Mouse (Mus musculus) midbrain, embryonic 10.5 days (tissue): ENCODE results near the gene Rpl3. TPM values are rescaled to one million over a fixed set of nuclear protein-coding genes. Genes with fewer than 3 reads are reported as not detected.
A peak's percentile ranks its signal among the peaks of the same experiment; 100 is the strongest.
"Not testable (repeated sequence)": the region's sequence is repeated elsewhere in the genome, so short reads cannot be mapped to it uniquely, and the experiment has no call there.

Experiments
- DNase-seq: peaks from one replicate; pipeline ENCODE4 v3.0.0-alpha.2; 2017; ENCODE audit warnings: low spot score
- H3K27ac ChIP-seq: fragments of 300-500 bp; sonication (generic); replicated peaks from 2 replicates; pipeline ENCODE4 v1.5.1; 2016; ENCODE audit warnings: mild to moderate bottlenecking
- H3K27me3 ChIP-seq: fragments of 300-500 bp; sonication (generic); 2 replicates; pipeline ENCODE4 v1.6.1; 2016; ENCODE audit warnings: low read depth, mild to moderate bottlenecking; ENCODE audit not compliant: poor library complexity, severe bottlenecking
- H3K36me3 ChIP-seq: fragments of 300-500 bp; sonication (generic); 2 replicates; pipeline ENCODE4 v1.6.1; 2016; ENCODE audit warnings: mild to moderate bottlenecking, moderate library complexity
- H3K4me1 ChIP-seq: fragments of 300-500 bp; sonication (generic); 2 replicates; pipeline ENCODE4 v1.6.1; 2016
- H3K4me3 ChIP-seq: fragments of 300-500 bp; sonication (generic); 2 replicates; pipeline ENCODE4 v1.5.1; 2016; ENCODE audit warnings: mild to moderate bottlenecking, moderate library complexity
- H3K9me3 ChIP-seq: fragments of 300-500 bp; sonication (generic); replicated peaks from 2 replicates; pipeline ENCODE4 v1.6.1; 2016; ENCODE audit warnings: mild to moderate bottlenecking
- WGBS: fragments of 180-500 bp; shearing (Covaris S2); methylation state at CpG from one replicate; pipeline ENCODE4 v1.1.7; 2016; 5-methylcytosine and 5-hydroxymethylcytosine counted together
- polyA plus RNA-seq: library from polyadenylated mRNA; unstranded; fragments of >200 nt; fragmentation: Nextera tagmentation; extraction: Ambion mirVana; gene quantifications from 2 replicates; pipeline ENCODE4 v1.2.1, GENCODE M21; 2016

Gene Rpl3
- polyA plus RNA-seq, 1 experiment from 2014 or later, result 996 TPM

DNA sequence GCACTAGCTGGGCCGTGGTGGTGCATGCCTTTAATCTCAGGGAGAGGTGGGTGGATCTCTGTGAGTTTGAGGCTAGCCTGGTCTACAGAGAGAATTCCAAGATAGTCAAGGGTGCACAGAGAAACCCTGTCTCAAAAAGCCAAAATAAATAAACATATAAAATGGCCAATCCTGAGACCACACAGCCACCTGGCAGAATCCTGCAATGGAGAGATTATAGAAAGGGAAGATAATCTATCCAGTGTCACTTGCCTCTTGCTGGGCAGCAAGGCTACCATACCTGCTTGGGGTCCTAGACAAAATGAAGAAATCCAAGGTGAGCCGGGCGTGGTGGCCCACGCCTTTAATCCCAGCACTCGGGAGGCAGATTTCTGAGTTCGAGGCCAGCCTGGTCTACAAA is 38.3 kb upstream of the Rpl3 start:
- no peak overlapping the region for H3K4me3 ChIP-seq
- no peaks in the 10 kb centered on the region for H3K36me3 ChIP-seq
- no peak overlapping the region for H3K27ac ChIP-seq
- no peak for DNase-seq
- no peaks in the 10 kb centered on the region for H3K9me3 ChIP-seq
- peaks cover 21% of the 10 kb centered on the region for H3K4me1 ChIP-seq
- no peaks in the 10 kb centered on the region for H3K27me3 ChIP-seq
- 91% methylated on average over 6 of the region's 6 CpGs for WGBS

DNA sequence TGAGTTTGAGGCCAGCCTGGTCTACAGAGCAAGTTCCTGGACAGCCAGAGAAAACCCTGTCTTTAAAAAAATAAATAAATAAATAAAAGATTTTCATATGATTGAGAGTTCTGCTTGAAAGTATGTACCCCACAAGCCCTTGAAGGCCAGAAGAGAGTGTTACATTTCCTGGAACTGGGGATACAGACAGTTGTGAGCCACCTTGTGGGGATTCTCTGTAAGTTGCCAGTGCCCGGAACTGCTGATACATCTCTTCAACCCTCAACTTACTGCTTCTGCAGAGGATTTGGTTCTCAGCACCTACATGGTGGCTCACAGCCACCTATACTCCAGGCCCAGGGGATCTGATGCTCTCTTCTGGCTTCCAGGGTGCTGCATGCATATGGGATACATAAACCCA is 35.5 kb upstream of the Rpl3 start:
- no peaks in the 10 kb centered on the region for H3K36me3 ChIP-seq
- H3K4me3 ChIP-seq, result no peak overlapping the region
- H3K27ac ChIP-seq, result no peak overlapping the region
- H3K4me1 ChIP-seq, result no peaks in the 10 kb centered on the region
- no peak for DNase-seq
- WGBS, result 79% methylated on average over 1 of the region's 1 CpGs
- H3K9me3 ChIP-seq, result no peaks in the 10 kb centered on the region
- H3K27me3 ChIP-seq, result no peaks in the 10 kb centered on the region

DNA sequence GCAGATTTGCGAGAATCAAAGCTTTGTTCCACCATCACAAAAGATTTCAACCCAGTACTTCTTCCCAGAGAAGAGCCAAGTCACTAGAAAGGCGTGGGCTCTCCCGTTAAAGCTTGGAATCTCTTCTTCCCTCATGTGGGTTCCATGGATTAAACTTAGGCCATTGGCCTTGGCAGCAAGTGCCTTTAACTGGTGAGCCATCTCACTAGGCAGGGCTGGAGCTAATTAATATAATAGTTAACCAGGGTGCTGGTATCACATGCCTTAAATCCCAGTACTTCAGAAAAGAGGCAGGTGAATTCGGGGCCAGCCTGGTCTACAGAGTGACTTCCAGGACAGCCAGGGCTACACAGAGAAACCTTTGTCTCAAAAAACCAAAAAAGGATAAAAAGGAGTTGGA is 33.0 kb upstream of the Rpl3 start:
- H3K4me1 ChIP-seq, result no peaks in the 10 kb centered on the region
- no peak overlapping the region for H3K27ac ChIP-seq
- 89% methylated on average over 4 of the region's 4 CpGs for WGBS
- no peaks in the 10 kb centered on the region for H3K9me3 ChIP-seq
- no peaks in the 10 kb centered on the region for H3K36me3 ChIP-seq
- H3K4me3 ChIP-seq, result no peak overlapping the region
- no peaks in the 10 kb centered on the region for H3K27me3 ChIP-seq
- DNase-seq, result no peak

DNA sequence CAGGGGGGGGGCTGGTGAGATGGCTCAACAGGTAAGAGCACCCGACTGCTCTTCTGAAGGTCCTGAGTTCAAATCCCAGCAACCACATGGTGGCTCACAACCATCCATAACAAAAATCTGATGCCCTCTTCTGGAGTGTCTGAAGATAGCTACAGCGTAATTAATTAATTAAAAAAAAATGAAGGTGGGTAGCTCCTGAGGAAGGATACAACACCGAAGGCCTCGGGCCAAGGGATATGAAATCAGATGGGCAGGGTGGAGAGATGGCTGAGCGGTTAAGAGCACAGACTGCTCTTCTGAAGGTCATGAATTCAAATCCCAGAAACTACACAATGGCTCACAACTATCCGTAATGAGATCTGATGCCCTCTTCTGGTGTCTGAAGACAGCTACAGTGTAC is 30.8 kb upstream of the Rpl3 start:
- not testable (repeated sequence) for DNase-seq, H3K27ac ChIP-seq, H3K9me3 ChIP-seq, H3K4me1 ChIP-seq, H3K36me3 ChIP-seq, H3K27me3 ChIP-seq, H3K4me3 ChIP-seq
- 91% methylated on average over 6 of the region's 6 CpGs for WGBS

DNA sequence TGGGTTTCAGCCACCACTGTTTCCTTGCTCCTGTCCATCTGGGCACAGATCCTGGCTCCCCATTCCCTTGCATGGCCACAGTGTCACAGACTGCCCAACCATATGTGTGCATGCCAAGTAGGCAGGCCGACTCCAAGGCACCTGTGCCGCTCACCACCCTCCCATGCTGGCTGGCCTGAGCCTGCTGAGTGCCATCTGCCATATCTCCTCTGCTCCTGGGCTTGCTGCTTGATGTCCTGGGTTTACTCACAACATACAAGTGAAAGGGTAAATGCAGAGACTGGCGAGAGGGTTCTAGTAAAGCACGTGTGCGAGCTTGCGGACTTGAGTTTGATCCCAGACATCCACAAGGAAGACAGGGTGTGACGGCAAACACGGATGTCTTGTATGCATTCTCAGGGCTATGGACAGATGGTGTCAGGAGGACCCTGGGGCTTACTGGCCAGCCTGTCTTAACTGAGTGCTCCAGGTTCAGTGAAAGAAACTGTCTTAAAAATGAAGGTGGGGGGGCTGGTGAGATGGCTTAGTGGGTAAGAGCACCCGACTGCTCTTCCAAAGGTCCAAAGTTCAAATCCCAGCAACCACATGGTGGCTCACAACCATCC is 30.2 kb upstream of the Rpl3 start:
- WGBS, result 95% methylated on average over 9 of the region's 9 CpGs
- Histone ChIP-seq H3K27ac (no peak overlapping the region), H3K4me1 (peaks cover 6% of the 10 kb centered on the region; the same call in 1 of the 2 replicates), H3K4me3 (no peak overlapping the region), H3K27me3 (no peaks in the 10 kb centered on the region), H3K9me3 (no peaks in the 10 kb centered on the region), H3K36me3 (no peaks in the 10 kb centered on the region)
- DNase-seq, result no peak

DNA sequence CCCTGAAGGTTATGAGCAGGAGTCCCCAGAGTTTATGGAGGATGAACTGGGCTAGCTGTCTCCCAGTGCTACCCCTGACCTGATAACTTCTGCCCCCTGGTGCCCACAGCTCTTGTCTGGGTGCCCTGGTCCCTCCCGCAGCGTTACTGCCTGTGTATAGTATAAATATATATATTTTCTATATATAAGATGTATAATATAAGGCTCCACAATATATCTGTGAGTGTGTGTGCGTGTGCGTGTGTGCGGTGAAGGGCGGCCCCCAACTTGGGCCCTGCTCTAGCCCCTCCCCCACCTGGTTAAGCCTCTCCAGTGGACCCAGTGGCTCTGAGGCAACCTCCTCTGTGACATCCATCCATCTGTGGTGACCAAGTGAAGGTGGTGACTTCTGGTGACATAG is 27.4 kb upstream of the Rpl3 start:
- Histone ChIP-seq H3K27me3 (no peaks in the 10 kb centered on the region), H3K27ac (no peak overlapping the region), H3K9me3 (no peaks in the 10 kb centered on the region), H3K4me3 (no peak overlapping the region), H3K36me3 (no peaks in the 10 kb centered on the region), H3K4me1 (peaks cover 18% of the 10 kb centered on the region)
- 89% methylated on average over 6 of the region's 6 CpGs for WGBS
- no peak for DNase-seq

DNA sequence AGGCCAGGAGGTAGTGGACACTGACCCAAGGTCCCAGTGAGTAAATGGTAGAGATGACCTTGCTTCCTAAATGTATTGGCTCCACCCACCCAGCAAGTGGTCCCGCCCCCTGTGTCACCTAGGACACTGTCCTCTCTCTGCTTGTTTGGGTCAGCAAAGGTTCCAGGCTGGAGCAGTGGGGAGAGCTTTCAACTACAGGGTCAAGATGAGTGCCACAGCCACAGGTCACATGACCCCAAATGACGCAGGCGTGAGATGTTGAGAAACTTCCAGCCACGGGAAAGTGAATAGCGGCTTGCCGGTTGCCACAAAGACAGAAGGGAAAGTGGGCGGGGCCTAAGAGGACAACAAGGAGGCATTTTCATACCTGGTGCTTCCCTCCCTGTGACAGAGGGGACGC is 25.5 kb upstream of the Rpl3 start:
- Histone ChIP-seq H3K4me3 (no peak overlapping the region), H3K4me1 (peaks cover 18% of the 10 kb centered on the region), H3K9me3 (no peaks in the 10 kb centered on the region), H3K36me3 (peaks cover 3% of the 10 kb centered on the region; the same call in 1 of the 2 replicates), H3K27me3 (no peaks in the 10 kb centered on the region), H3K27ac (no peak overlapping the region)
- no peak for DNase-seq
- WGBS, result 75% methylated on average over 8 of the region's 8 CpGs

DNA sequence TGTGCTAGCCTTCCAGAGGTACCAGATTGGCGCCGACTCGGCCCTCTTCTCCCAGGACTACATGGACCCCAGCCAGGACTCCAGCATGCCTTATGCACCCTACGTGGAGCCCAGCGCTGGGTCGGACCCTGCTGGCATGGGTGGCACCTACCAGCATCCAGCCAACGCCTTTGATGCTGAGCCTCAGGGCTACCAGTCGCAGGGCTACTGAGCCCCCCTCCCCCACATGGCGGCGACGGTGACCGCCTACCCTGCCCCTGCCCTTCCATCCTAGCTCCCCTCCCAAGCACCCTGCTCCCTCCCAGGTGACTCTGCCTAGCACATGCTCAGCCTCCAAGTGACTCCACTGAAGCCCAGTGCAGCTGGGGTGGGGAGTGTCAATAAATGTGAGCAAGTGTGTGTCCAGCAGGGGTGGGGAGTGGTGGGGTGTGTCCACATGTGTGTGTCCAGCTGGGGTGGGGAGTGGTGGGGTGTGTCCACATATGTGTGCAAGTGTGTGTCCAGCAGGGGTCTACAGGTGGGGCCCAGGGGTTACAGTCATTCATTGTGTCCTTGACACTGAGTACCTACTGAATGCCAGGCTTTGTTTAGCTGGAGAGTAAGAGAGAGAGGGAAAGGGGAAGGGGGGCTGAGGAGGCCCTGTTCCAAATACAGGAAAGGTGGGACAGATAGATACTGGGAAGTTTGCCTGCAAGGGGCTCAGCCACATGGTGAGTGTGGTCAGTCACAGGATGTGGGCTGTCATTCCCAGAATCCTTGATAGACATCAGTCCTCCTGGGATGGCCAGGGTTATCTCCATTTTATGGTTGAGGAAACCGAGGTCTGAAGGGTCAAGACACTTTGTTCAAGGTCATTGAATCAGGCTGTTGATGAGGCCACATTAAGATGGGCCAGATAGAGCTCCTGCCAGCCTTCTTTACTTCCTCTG is 24.5 kb upstream of the Rpl3 start:
- DNase-seq, result no peak
- Histone ChIP-seq H3K9me3 (no peaks in the 10 kb centered on the region), H3K27me3 (no peaks in the 10 kb centered on the region), H3K27ac (peak overlapping the region; percentile 49; the same call in 1 of the 2 replicates), H3K4me3 (peak overlapping the region; percentile 36), H3K4me1 (peaks cover 18% of the 10 kb centered on the region), H3K36me3 (peaks cover 3% of the 10 kb centered on the region; the same call in 1 of the 2 replicates)
- WGBS, result 74% methylated on average over 13 of the region's 13 CpGs

DNA sequence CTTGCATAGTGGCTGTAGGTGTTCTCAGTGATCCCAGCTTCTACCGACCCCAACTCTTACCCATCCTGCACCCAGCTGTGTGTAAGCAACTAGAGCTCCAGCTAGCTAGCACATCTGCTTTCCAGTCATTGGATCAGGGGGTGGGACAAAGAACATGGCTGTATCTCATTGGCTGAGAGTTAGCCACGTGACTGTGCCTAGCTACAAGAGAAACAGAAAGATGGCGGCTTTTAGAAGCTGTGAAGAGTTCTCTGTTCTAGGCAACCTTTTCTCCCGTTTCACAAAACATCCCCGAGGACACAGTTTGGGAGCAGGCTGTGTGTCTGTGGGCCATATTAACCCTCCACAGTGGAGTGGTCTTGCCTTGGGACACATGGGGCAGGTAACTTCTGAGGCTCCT is 23.6 kb upstream of the Rpl3 start:
- no peak for DNase-seq
- H3K27ac ChIP-seq, result peak overlapping the region; percentile 49; the same call in 1 of the 2 replicates
- 67% methylated on average over 5 of the region's 5 CpGs for WGBS
- H3K9me3 ChIP-seq, result no peaks in the 10 kb centered on the region
- H3K27me3 ChIP-seq, result no peaks in the 10 kb centered on the region
- H3K4me1 ChIP-seq, result peaks cover 18% of the 10 kb centered on the region
- peaks cover 3% of the 10 kb centered on the region; the same call in 1 of the 2 replicates for H3K36me3 ChIP-seq
- H3K4me3 ChIP-seq, result peak overlapping the region; percentile 36; the same call in 1 of the 2 replicates

DNA sequence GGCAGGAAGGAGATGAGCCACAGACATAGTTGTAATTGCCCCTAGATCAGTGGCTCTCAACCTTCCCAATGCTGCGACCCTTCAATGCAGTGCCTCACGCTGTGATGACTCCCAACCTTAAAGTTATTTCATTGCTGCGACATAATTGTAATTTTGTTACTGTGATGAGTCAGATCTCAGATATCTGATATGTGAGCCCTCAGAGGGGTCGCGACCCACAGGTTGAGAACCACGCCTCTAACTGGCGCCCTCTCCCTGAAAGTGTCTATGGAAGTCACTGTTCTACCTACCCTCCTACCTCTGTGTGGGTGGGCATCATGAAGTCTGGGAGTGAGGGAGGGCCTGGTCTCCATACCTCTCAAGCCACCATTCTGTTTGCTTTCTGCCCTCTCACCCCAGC is 22.7 kb upstream of the Rpl3 start:
- no peaks in the 10 kb centered on the region for H3K9me3 ChIP-seq
- DNase-seq, result no peak

DNA sequence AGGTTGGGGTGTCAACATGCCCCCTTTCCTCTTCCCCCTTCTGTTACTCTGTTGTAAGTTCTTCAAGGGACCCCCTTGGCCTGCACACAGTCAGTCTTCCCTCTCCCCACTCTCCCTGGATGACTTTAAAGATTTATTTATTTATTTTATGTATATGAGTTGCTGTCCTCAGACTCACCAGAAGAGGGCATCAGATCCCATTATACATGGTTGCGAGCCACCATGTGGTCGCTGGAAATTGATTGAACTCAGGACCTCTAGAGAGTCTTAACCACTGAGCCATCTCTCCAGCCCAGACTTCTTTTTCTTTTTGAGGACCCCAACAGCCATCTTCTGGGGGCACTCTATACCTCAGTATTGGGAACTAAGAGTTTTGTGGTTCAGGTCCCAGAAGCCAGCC is 20.8 kb upstream of the Rpl3 start:
- Histone ChIP-seq H3K9me3 (no peaks in the 10 kb centered on the region), H3K27ac (no peak overlapping the region), H3K27me3 (no peaks in the 10 kb centered on the region), H3K36me3 (peaks cover 3% of the 10 kb centered on the region; the same call in 1 of the 2 replicates), H3K4me3 (no peak overlapping the region), H3K4me1 (peaks cover 18% of the 10 kb centered on the region)
- DNase-seq, result no peak
- WGBS, result 44% methylated on average over 2 of the region's 2 CpGs

More for the DNA sequence above, 22.7 kb upstream of the Rpl3 start:
- peaks cover 18% of the 10 kb centered on the region for H3K4me1 ChIP-seq
- no peak overlapping the region for H3K4me3 ChIP-seq
- H3K36me3 ChIP-seq, result peaks cover 3% of the 10 kb centered on the region; the same call in 1 of the 2 replicates
- H3K27me3 ChIP-seq, result no peaks in the 10 kb centered on the region
- H3K27ac ChIP-seq, result no peak overlapping the region
- WGBS, result 93% methylated on average over 7 of the region's 7 CpGs

DNA sequence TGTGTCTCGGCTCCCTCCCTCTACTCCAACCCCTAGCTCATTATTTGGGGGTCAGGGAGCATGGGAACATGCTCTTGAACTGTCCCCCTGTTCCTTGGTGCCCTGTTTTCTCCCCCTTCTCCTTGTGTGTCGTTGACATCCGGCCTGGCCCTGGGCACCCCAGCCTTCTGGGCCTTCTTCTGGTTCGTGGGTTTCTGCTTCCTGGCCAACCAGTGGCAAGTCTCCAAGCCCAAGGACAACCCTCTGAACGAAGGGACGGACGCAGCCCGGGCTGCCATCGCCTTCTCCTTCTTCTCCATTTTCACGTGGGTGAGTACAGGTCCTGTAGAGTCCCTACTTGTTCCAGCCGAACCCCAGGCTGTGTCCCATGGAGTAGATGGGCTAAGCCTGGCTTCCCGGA is 19.8 kb upstream of the Rpl3 start:
- H3K27ac ChIP-seq, result no peak overlapping the region
- WGBS, result 81% methylated on average over 12 of the region's 12 CpGs
- peaks cover 3% of the 10 kb centered on the region; the same call in 1 of the 2 replicates for H3K36me3 ChIP-seq

DNA sequence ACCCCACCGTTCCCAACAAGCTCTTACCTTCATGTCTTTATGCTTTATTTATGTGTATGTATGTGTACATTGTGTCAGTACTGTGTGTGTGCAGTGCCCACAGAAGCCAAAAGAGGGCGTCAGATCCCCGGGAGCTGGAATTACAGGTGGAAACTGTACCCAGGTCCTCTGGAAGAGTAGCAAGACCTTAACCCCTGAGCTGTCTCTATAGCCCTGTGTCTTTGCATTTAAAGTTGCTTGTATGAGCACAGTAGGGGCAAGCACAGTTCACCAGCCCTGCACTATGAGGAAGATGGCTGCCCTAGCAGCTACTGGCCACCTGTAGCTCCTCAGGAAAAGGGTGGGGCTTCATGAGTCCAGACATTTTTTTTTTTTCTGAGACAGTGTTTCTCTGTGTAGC is 15.9 kb upstream of the Rpl3 start:
- H3K27ac ChIP-seq, result no peak overlapping the region
- no peak overlapping the region for H3K4me3 ChIP-seq
- DNase-seq, result no peak
- WGBS, result 84% methylated on average over 3 of the region's 3 CpGs
- H3K4me1 ChIP-seq, result peaks cover 17% of the 10 kb centered on the region
- 0 out of 2 replicates have a peak, but pooled peaks cover under 1% of the 10 kb centered on the region for H3K36me3 ChIP-seq
- no peaks in the 10 kb centered on the region for H3K27me3 ChIP-seq
- no peaks in the 10 kb centered on the region for H3K9me3 ChIP-seq

More for the DNA sequence above, 19.8 kb upstream of the Rpl3 start:
- no peaks in the 10 kb centered on the region for H3K27me3 ChIP-seq
- peaks cover 11% of the 10 kb centered on the region; the same call in 1 of the 2 replicates for H3K4me1 ChIP-seq
- no peak for DNase-seq
- H3K9me3 ChIP-seq, result no peaks in the 10 kb centered on the region
- no peak overlapping the region for H3K4me3 ChIP-seq
